Mouse (Mus musculus): ENCODE results near the gene Cct5. TPM values are rescaled to one million over a fixed set of nuclear protein-coding genes. Genes with fewer than 3 reads are reported as not detected.

Gene Cct5
- polyA plus RNA-seq, 1 experiment from 2014 or later, result 457 TPM

GRCm38 (mm10) chr15:31627277-31628154 is 25.9 kb upstream of the Cct5 start:
- Histone ChIP-seq H3K27me3 (replicated peaks) (no peaks in the 10 kb centered on the region), H3K4me1 (0 out of 2 replicates have a peak, but pooled peaks cover 3% of the 10 kb centered on the region), H3K4me2 (0 out of 2 replicates have a peak overlapping the region, but pooled peaks have one; percentile 0), H3K4me3 (replicated peaks) (no peak overlapping the region), H3K36me3 (no peaks in the 10 kb centered on the region), H3K9ac (no peak overlapping the region), H3K9me3 (no peaks in the 10 kb centered on the region), H3K27ac (peak overlapping the region; percentile 26; the same call in 1 of the 2 replicates)
- ATAC-seq (ENCODE audit: insufficient read depth, low FRiP score, low read depth), result no peak
- 30% methylated on average over 12 of the region's 12 CpGs for WGBS

- H3K36me3 ChIP-seq, result peaks cover 17% of the 10 kb centered on the region; the same call in 1 of the 2 replicates
- WGBS, result 90% methylated on average over 8 of the region's 8 CpGs
- no peaks in the 10 kb centered on the region for H3K27me3 ChIP-seq (replicated peaks)
- H3K9ac ChIP-seq, result no peak overlapping the region
- no peaks in the 10 kb centered on the region for H3K4me1 ChIP-seq
- H3K4me3 ChIP-seq (replicated peaks), result no peak overlapping the region
- no peak for ATAC-seq (ENCODE audit: insufficient read depth, low FRiP score, low read depth)
- no peak overlapping the region for H3K4me2 ChIP-seq
- no peak overlapping the region for H3K27ac ChIP-seq
- no peaks in the 10 kb centered on the region for H3K9me3 ChIP-seq
Observed at GRCm38 (mm10) chr15:31619521-31619920, 17.9 kb upstream of the Cct5 start.

GRCm38 (mm10) chr15:31617261-31617660 is 15.7 kb upstream of the Cct5 start:
- H3K4me1 ChIP-seq, result no peaks in the 10 kb centered on the region
- H3K36me3 ChIP-seq, result peaks cover 17% of the 10 kb centered on the region; the same call in 1 of the 2 replicates
- WGBS, result 92% methylated on average over 9 of the region's 9 CpGs
- no peak overlapping the region for H3K4me2 ChIP-seq
- H3K9me3 ChIP-seq, result no peaks in the 10 kb centered on the region
- ATAC-seq (ENCODE audit: insufficient read depth, low FRiP score, low read depth), result no peak
- no peak overlapping the region for H3K4me3 ChIP-seq (replicated peaks)
- H3K27me3 ChIP-seq (replicated peaks), result no peaks in the 10 kb centered on the region
- no peak overlapping the region for H3K27ac ChIP-seq
- H3K9ac ChIP-seq, result no peak overlapping the region

- WGBS, result 83% methylated on average over 2 of the region's 2 CpGs
- Histone ChIP-seq H3K4me1 (no peaks in the 10 kb centered on the region), H3K9ac (no peak overlapping the region), H3K9me3 (no peaks in the 10 kb centered on the region), H3K4me2 (no peak overlapping the region), H3K27ac (no peak overlapping the region), H3K36me3 (peaks cover 17% of the 10 kb centered on the region; the same call in 1 of the 2 replicates), H3K27me3 (replicated peaks) (no peaks in the 10 kb centered on the region), H3K4me3 (replicated peaks) (no peak overlapping the region)
- no peak for ATAC-seq (ENCODE audit: insufficient read depth, low FRiP score, low read depth)
Observed at GRCm38 (mm10) chr15:31614666-31615065, 13.1 kb upstream of the Cct5 start.

- ATAC-seq (ENCODE audit: insufficient read depth, low FRiP score, low read depth), result no peak
- H3K4me2 ChIP-seq, result no peak overlapping the region
- no peak overlapping the region for H3K4me3 ChIP-seq (replicated peaks)
- H3K27ac ChIP-seq, result no peak overlapping the region
- H3K9me3 ChIP-seq, result no peaks in the 10 kb centered on the region
- H3K4me1 ChIP-seq, result no peaks in the 10 kb centered on the region
- H3K9ac ChIP-seq, result no peak overlapping the region
- WGBS, result 88% methylated on average over 6 of the region's 6 CpGs
- H3K36me3 ChIP-seq, result peaks cover 13% of the 10 kb centered on the region; the same call in 1 of the 2 replicates
- H3K27me3 ChIP-seq (replicated peaks), result no peaks in the 10 kb centered on the region
Observed at GRCm38 (mm10) chr15:31613826-31614453, 12.3 kb upstream of the Cct5 start.

GRCm38 (mm10) chr15:31611976-31612375 is 10.4 kb upstream of the Cct5 start:
- 84% methylated on average over 4 of the region's 4 CpGs for WGBS

GRCm38 (mm10) chr15:31611027-31611426 is 9.4 kb upstream of the Cct5 start:
- H3K9me3 ChIP-seq, result no peaks in the 10 kb centered on the region
- no peak overlapping the region for H3K27ac ChIP-seq
- ATAC-seq (ENCODE audit: insufficient read depth, low FRiP score, low read depth), result no peak
- H3K27me3 ChIP-seq (replicated peaks), result no peaks in the 10 kb centered on the region
- 0 out of 2 replicates have a peak, but pooled peaks cover 4% of the 10 kb centered on the region for H3K36me3 ChIP-seq
- H3K4me3 ChIP-seq (replicated peaks), result no peak overlapping the region
- no peak overlapping the region for H3K4me2 ChIP-seq
- WGBS, result 58% methylated on average over 3 of the region's 3 CpGs
- no peaks in the 10 kb centered on the region for H3K4me1 ChIP-seq
- H3K9ac ChIP-seq, result no peak overlapping the region

More at GRCm38 (mm10) chr15:31611976-31612375, 10.4 kb upstream of the Cct5 start:
- Histone ChIP-seq H3K4me2 (no peak overlapping the region), H3K27ac (no peak overlapping the region), H3K9ac (no peak overlapping the region), H3K27me3 (replicated peaks) (no peaks in the 10 kb centered on the region), H3K36me3 (0 out of 2 replicates have a peak, but pooled peaks cover 4% of the 10 kb centered on the region), H3K4me3 (replicated peaks) (no peak overlapping the region), H3K9me3 (no peaks in the 10 kb centered on the region), H3K4me1 (no peaks in the 10 kb centered on the region)
- ATAC-seq (ENCODE audit: insufficient read depth, low FRiP score, low read depth), result no peak

DNA sequence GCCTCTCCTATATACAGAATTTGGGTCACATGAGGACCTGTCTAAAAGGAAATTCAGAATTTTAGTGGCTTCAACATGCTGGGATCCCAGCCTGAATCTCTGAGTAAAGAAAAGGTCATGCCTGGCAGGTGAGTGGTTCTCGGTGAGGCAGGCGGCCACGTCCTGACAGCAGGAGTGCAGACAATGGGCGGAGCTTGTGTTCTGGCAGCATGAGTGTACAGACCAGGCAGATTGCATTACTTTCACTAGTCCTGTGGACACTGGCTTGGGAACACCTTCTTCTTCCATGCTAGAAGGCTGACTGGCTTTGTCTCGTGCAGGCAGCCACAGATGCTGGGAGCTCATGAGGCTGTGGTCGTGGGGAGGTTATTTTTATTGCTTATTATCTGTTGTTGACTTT is 5.2 kb upstream of the Cct5 start:
- Histone ChIP-seq H3K27ac (no peak overlapping the region), H3K9ac (no peak overlapping the region), H3K4me1 (peaks cover 5% of the 10 kb centered on the region; the same call in 1 of the 2 replicates), H3K9me3 (no peaks in the 10 kb centered on the region), H3K4me3 (replicated peaks) (no peak overlapping the region), H3K36me3 (no peaks in the 10 kb centered on the region), H3K27me3 (replicated peaks) (no peaks in the 10 kb centered on the region), H3K4me2 (no peak overlapping the region)
- 60% methylated on average over 6 of the region's 6 CpGs for WGBS
- ATAC-seq (ENCODE audit: insufficient read depth, low FRiP score, low read depth), result no peak

GRCm38 (mm10) chr15:31603113-31603512 is 1.5 kb upstream of the Cct5 start:
- no peak for ATAC-seq (ENCODE audit: insufficient read depth, low FRiP score, low read depth)
- H3K27ac ChIP-seq, result no peak overlapping the region
- H3K4me1 ChIP-seq, result peaks cover 18% of the 10 kb centered on the region
- no peaks in the 10 kb centered on the region for H3K36me3 ChIP-seq
- peak overlapping the region; percentile 82; the same call in 1 of the 2 replicates for H3K4me3 ChIP-seq (replicated peaks)
- no peaks in the 10 kb centered on the region for H3K9me3 ChIP-seq
- WGBS, result 89% methylated on average over 13 of the region's 13 CpGs
- no peaks in the 10 kb centered on the region for H3K27me3 ChIP-seq (replicated peaks)
- H3K4me2 ChIP-seq, result peak overlapping the region; percentile 62
- H3K9ac ChIP-seq, result no peak overlapping the region

DNA sequence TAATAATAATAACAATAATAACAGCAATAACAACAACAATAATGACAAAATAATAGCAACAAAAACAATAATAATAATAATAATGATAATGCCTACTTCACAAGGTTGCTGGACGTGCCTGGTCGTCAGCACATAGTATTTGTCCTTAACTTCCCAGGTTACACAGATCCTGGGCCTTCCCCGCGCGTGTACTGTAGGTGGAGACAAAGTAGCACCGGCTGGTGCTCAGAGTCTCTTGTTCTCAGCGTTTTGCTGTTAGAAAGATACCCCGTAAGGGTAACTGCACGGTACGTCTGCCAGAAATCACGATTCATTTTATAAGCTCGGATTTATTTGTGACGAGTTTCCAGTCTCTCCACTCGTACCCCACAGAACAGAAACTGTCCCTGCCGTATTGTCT is 822 bp upstream of the Cct5 start:
- WGBS, result under 1% methylated on average over 15 of the region's 15 CpGs
- peak overlapping the region; percentile 82 for H3K4me3 ChIP-seq (replicated peaks)
- no peaks in the 10 kb centered on the region for H3K9me3 ChIP-seq
- no peaks in the 10 kb centered on the region for H3K27me3 ChIP-seq (replicated peaks)
- peak overlapping the region; percentile 62 for H3K4me2 ChIP-seq
- peak overlapping the region; percentile 90; the same call in 1 of the 2 replicates for H3K9ac ChIP-seq
- peak overlapping the region; percentile 97 for H3K27ac ChIP-seq
- peaks cover 18% of the 10 kb centered on the region for H3K4me1 ChIP-seq
- no peaks in the 10 kb centered on the region for H3K36me3 ChIP-seq
- ATAC-seq (ENCODE audit: insufficient read depth, low FRiP score, low read depth), result peak; percentile 71

DNA sequence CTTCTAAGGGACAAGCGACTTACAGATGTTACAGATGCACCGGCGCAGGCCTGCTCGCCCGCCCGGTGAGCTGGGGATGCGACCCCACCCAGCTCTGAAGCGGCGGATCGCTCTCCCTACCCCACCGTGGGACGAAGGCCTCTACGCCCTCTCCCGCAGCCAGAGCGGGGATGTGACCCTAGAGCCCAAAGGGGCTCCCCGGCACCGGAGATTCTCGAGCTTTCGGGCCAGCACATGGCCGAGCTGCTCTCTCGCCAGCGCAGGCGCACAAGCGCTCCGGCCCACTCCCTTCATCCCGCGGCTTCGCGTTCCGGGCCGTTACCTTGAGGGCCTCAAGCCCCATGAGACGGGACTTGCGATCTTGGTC is 342 bp downstream of the Cct5 start:
- H3K9ac ChIP-seq, result peak overlapping the region; percentile 89
- WGBS, result under 1% methylated on average over 33 of the region's 33 CpGs
- no peaks in the 10 kb centered on the region for H3K9me3 ChIP-seq
- H3K36me3 ChIP-seq, result peaks cover 4% of the 10 kb centered on the region; the same call in 1 of the 2 replicates
- H3K27me3 ChIP-seq (replicated peaks), result no peaks in the 10 kb centered on the region
- H3K4me3 ChIP-seq (replicated peaks), result peak overlapping the region; percentile 82
- peaks cover 18% of the 10 kb centered on the region for H3K4me1 ChIP-seq
- peak; percentile 78 for ATAC-seq (ENCODE audit: insufficient read depth, low FRiP score, low read depth)
- H3K27ac ChIP-seq, result peak overlapping the region; percentile 80
- peak overlapping the region; percentile 67 for H3K4me2 ChIP-seq

GRCm38 (mm10) chr15:31599834-31600233 is 1.8 kb downstream of the Cct5 start:
- Histone ChIP-seq H3K4me3 (replicated peaks) (peak overlapping the region; percentile 82; the same call in 1 of the 2 replicates), H3K27me3 (replicated peaks) (no peaks in the 10 kb centered on the region), H3K4me1 (peaks cover 18% of the 10 kb centered on the region), H3K36me3 (peaks cover 18% of the 10 kb centered on the region), H3K27ac (no peak overlapping the region), H3K9me3 (no peaks in the 10 kb centered on the region), H3K9ac (no peak overlapping the region), H3K4me2 (peak overlapping the region; percentile 67)
- WGBS, result 55% methylated on average over 4 of the region's 4 CpGs
- ATAC-seq (ENCODE audit: insufficient read depth, low FRiP score, low read depth), result no peak

Measured in stomach, embryonic 15.5 days (tissue).